Mouse (Mus musculus) 3T3-L1 (cell line): ENCODE results near the gene Pi4kb.

Experiments used
- DNase-seq: peaks from one replicate; pipeline ENCODE4 v3.0.0-alpha.2; 2015; ENCODE audit warnings: low read depth, low spot score

Pi4kb gene

GRCm38 (mm10) chr3:95054481-95055260 is 80.1 kb downstream of the Pi4kb start:
- peak; percentile 85 for DNase-seq

DNA sequence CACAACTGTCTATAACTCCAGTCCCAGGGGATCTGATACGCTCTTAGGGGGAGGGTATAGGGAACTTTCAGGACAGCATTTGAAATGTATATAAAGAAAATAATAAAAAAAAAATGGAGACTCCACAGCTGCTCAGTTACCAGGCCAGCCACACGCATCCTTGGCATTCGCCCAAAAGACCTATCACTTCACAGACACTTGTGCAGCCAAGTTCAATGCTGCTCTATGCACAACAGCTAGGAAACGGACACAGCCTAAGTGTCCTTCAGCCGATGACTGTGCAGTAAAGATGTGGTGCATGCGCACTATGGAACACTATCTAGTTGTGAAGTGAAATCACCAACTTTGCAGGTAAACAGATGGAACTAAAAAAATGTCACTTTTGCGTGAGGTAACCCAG is 81.7 kb downstream of the Pi4kb start:
- DNase-seq = peak; percentile 27
